Mouse (Mus musculus) heart, adult 2 months (tissue): ENCODE results near the gene Cby3. TPM values are rescaled to one million over a fixed set of nuclear protein-coding genes. Genes with fewer than 3 reads are reported as not detected.
"Not testable (repeated sequence)": the region's sequence is repeated elsewhere in the genome, so short reads cannot be mapped to it uniquely, and the experiment has no call there.

Experiments used
- DNase-seq, 2 experiments: peaks; one replicate each; pipeline ENCODE4 v3.0.0; 2021
- H3K27ac ChIP-seq: fragments of 200-600 bp; 2 replicates; pipeline ENCODE4 v1.8.1; 2022
- H3K27me3 ChIP-seq: fragments of 200-500 bp; 2 replicates; pipeline ENCODE4 v1.6.1; 2012; ENCODE audit warnings: mild to moderate bottlenecking, low read length, inconsistent platforms, mixed read lengths; ENCODE audit not compliant: control insufficient read depth, insufficient read depth
- H3K36me3 ChIP-seq: fragments of 200-500 bp; 2 replicates; pipeline ENCODE4 v1.6.1; 2012; ENCODE audit warnings: low read length, inconsistent platforms; ENCODE audit not compliant: control insufficient read depth, insufficient read depth
- H3K4me1 ChIP-seq: fragments of 200-500 bp; 2 replicates; pipeline ENCODE4 v1.6.1; 2011; ENCODE audit warnings: low read length; ENCODE audit not compliant: control insufficient read depth, insufficient read depth
- H3K4me3 ChIP-seq: fragments of 200-600 bp; 2 replicates; pipeline ENCODE4 v1.8.1; 2022
- H3K79me2 ChIP-seq: fragments of 200-500 bp; replicated peaks from 2 replicates; pipeline ENCODE4 v1.6.1; 2012; ENCODE audit warnings: mild to moderate bottlenecking, inconsistent platforms, low read length, moderate library complexity, mixed read lengths; ENCODE audit not compliant: control insufficient read depth, insufficient read depth
- H3K9ac ChIP-seq: fragments of 200-500 bp; 2 replicates; pipeline ENCODE4 v1.6.1; 2012; ENCODE audit warnings: low read depth, mild to moderate bottlenecking, control low read depth, inconsistent platforms, low read length, mixed read lengths
- CTCF ChIP-seq: fragments of 200-600 bp; IDR thresholded peaks from 2 replicates; pipeline ENCODE4 v1.8.1; 2022; ENCODE audit warnings: antibody characterized with exemption, mild to moderate bottlenecking, moderate library complexity
- EP300 ChIP-seq: fragments of 200-500 bp; IDR thresholded peaks from 2 replicates; pipeline ENCODE4 v1.6.1; 2011; ENCODE audit warnings: low read depth, low read length, control low read depth; ENCODE audit not compliant: insufficient read depth
- POLR2A ChIP-seq: fragments of 200-500 bp; IDR thresholded peaks from 2 replicates; pipeline ENCODE4 v1.6.1; 2011; ENCODE audit warnings: mild to moderate bottlenecking, low read depth, low read length, control low read depth; ENCODE audit not compliant: insufficient read depth
- WGBS: fragments of 180-500 bp; shearing (Covaris S2); methylation state at CpG from one replicate; pipeline ENCODE4 v1.1.7; 2018; 5-methylcytosine and 5-hydroxymethylcytosine counted together
- intact Hi-C: fragments of 180-260 bp; cut with DNase I; formaldehyde crosslinking; loops from one replicate; pipeline ENCODE4 v1.15.1; 2025
- polyA plus RNA-seq: library from polyadenylated mRNA; depleted of rRNA; stranded (reverse); fragments of >200 nt; gene quantifications from 2 replicates; pipeline ENCODE4 v1.2.3, GENCODE M21; 2012
- total RNA-seq, 2 experiments: library from RNA; stranded (reverse); gene quantifications; 2 replicates each; pipeline ENCODE4 v1.2.3; 2021

Gene Cby3
- total and polyA plus RNA-seq, 3 experiments: 0.29 TPM; not detected in 2

DNA sequence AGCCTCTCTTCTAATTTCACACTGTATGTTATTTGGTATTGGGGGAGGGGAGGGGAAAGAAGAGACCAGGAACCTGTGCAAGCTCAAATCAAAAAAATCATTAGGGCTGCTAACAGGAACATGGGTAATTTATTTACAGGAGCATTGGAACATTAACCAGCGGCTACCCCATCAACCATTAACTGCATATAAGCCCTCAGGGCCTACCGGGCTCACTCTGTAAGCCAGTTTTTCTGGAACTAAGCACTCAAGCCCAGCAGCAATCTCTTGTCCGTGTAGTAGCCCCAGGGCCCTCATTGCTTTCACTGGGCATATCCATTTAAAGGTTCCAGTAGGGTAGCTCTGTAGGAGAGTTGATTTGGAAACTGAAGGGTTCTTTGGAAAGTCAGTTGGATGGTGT lies 589 bp downstream of the Cby3 start:
- WGBS: 76% methylated on average over 3 of the region's 3 CpGs
- H3K4me1 ChIP-seq: no peaks in the 10 kb centered on the region
- H3K27me3 ChIP-seq: no peaks in the 10 kb centered on the region
- H3K79me2 ChIP-seq: no peaks in the 10 kb centered on the region
- no peak overlapping the region for H3K4me3 ChIP-seq
- DNase-seq: no peak
- H3K9ac ChIP-seq: no peak overlapping the region
- no peaks in the 10 kb centered on the region for H3K36me3 ChIP-seq
- intact Hi-C loops: no loop called here
- no peak for TF ChIP-seq CTCF
- no peak for TF ChIP-seq EP300
- no peak for TF ChIP-seq POLR2A
- no peak overlapping the region for H3K27ac ChIP-seq

DNA sequence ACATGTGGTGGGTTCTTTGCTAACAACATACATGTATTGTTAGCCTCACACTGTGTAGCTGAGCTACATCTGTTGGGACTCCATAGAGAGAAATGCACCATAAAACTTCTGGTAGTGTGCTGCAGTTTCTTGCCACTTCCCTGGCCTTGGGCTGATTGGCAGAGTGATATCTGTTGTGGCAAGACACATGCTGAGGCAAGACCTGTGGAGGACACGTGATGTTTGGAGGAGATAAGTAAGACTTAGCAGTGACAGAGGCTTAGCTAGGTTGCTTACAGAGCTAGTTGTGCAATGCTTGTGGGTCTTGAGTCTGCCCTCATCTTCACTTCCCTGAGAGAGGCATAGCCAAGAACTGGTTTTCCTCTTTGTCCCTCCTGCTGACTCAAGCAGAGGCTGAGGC lies 1.1 kb downstream of the Cby3 start:
- Histone ChIP-seq H3K79me2 (no peaks in the 10 kb centered on the region), H3K4me3 (no peak overlapping the region), H3K27ac (no peak overlapping the region), H3K36me3 (no peaks in the 10 kb centered on the region), H3K27me3 (no peaks in the 10 kb centered on the region), H3K9ac (no peak overlapping the region), H3K4me1 (no peaks in the 10 kb centered on the region)
- TF ChIP-seq POLR2A (no peak), CTCF (no peak), EP300 (no peak)
- intact Hi-C loops: no loop called here
- WGBS: 64% methylated on average over 1 of the region's 1 CpGs
- DNase-seq: no peak

DNA sequence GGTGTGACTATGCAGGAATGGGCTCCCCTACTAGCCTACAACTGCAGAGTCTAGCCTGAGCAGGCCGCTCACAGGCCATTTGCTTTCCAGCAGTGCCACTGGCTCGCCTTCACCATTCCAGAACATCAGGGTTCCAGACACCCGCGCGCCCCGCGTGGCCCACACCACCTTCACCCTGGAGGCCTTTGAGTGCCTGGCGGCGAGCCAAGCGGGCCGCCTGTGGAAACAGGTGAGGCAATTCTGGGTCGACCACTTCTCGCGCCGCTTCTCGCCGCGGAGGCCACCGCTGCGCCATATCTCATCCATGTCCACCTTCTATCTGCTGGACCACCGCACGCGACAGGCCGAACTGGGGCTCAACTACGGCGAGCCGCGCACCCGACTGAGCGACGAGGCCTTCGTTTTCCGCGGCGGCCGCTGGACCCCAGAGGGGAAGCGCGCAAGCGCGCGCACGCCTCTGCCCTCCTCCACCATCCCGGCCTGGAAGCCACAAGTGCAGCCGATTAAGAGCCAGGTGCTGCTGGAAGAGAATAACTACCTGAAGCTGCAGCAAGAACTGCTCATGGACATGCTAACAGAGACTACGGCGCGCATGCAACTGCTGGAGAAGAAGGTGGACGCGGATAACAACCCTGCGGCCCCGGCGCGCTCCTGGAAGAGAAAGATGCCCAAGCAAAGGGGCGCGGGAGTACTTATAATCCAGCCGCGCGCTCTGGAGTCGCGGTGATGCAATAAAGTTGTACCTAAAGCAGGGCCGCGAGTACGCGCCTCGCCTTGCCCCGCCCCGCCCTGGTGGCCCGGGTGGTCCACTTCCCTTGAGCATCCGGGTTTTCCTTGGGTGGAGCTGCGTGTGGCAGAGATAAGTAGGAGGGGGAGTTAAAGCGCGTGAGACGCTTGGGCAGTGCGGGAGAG lies 4.9 kb downstream of the Cby3 start:
- 4% methylated on average over 74 of the region's 74 CpGs for WGBS
- intact Hi-C loops: no loop called here

DNA sequence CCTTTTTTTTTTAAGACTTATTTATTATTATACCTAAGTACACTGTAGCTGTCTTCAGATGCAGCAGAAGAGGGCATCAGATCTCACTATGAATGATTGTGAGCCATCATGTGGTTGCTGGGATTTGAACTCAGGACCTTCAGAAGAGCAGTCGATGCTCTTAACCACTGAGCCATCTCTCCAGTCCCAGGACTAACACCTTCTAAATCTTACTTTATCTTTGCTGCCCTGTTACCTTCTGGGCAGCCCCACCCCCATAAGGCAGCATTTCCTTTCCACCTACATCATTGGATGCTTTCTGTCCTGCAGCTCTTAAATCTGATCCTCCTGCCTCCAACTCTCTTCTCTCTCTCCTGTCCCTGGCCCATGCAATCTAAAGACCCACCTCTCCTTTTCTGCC lies 7.0 kb downstream of the Cby3 start:
- not testable (repeated sequence) for H3K27me3 ChIP-seq, DNase-seq, H3K79me2 ChIP-seq, H3K4me1 ChIP-seq, H3K4me3 ChIP-seq, H3K9ac ChIP-seq, H3K36me3 ChIP-seq, H3K27ac ChIP-seq
- intact Hi-C loops: loop anchor here (5.0 to 10.0 kb wide), 4 partner anchors 34 to 376 kb away; partner anchors contain the start of gene Canx
- WGBS: 60% methylated on average over 1 of the region's 1 CpGs

More for the DNA sequence above, 4.9 kb downstream of the Cby3 start:
- H3K27me3 ChIP-seq: no peaks in the 10 kb centered on the region
- H3K4me1 ChIP-seq: no peaks in the 10 kb centered on the region
- H3K9ac ChIP-seq: peak overlapping the region; percentile 67
- H3K4me3 ChIP-seq: peak overlapping the region; percentile 54
- peak; percentile 45 to 48 for DNase-seq
- H3K36me3 ChIP-seq: no peaks in the 10 kb centered on the region
- no peak overlapping the region for H3K27ac ChIP-seq
- TF ChIP-seq EP300 (no peak), CTCF (no peak), POLR2A (no peak)
- no peaks in the 10 kb centered on the region for H3K79me2 ChIP-seq

DNA sequence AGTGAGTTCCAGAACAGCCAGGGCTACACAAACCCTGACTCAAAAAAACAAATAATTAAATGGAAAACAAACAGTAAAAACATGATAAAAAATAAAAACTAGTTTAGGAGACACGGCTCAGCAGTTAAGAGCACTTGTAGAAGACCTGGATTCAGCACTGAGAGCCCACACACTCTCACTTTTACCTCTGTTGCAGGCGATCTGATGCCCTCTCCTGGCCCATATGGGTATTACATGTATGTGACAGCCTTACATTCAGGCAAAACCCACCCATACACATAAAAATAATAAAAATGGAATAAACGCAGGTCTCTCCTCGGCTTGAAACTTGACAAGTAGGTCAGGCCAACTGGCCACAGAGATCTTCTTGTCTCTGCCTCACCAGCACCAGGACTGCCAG lies 10.3 kb downstream of the Cby3 start:
- Histone ChIP-seq H3K27ac (no peak overlapping the region), H3K9ac (no peak overlapping the region), H3K4me3 (no peak overlapping the region), H3K27me3 (no peaks in the 10 kb centered on the region), H3K79me2 (no peaks in the 10 kb centered on the region), H3K4me1 (no peaks in the 10 kb centered on the region), H3K36me3 (no peaks in the 10 kb centered on the region)
- WGBS: 4% methylated on average over 4 of the region's 4 CpGs
- intact Hi-C loops: loop anchor here (2.0 to 10.0 kb wide), 5 partner anchors 37 to 380 kb away; partner anchors contain the start of gene Canx
- peak; percentile 60 to 64 for DNase-seq
- peak; percentile 71; the same call in 1 of the 2 replicates for TF ChIP-seq EP300
- TF ChIP-seq POLR2A: no peak
- peak; percentile 96 for TF ChIP-seq CTCF

DNA sequence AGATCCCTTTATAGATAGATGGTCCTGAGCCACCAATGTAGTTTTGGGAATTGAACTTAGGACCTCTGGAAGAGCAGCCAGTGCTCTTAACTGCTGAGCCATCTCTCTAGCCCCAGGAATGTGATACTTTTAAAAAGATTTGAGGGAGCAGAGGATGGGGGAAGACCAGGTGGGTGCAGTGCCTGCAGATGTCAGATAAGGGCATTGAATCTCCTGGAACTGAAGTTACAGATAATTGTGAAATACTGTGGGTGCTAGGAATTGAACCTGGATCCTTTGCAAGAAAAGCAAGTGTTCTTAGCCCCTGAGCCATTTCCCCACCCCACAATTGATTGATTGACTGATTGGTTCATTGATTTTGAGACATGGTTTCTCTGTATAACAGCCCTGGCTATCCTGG lies 11.1 kb downstream of the Cby3 start:
- no peaks in the 10 kb centered on the region for H3K36me3 ChIP-seq
- H3K9ac ChIP-seq: no peak overlapping the region
- H3K4me1 ChIP-seq: no peaks in the 10 kb centered on the region
- no peak overlapping the region for H3K27ac ChIP-seq
- TF ChIP-seq CTCF: no peak
- TF ChIP-seq EP300: no peak
- TF ChIP-seq POLR2A: no peak
- H3K79me2 ChIP-seq: no peaks in the 10 kb centered on the region
- H3K4me3 ChIP-seq: no peak overlapping the region
- DNase-seq: peak in 1 of 2 experiments; percentile 4
- intact Hi-C loops: loop anchor here (2.0 to 10.0 kb wide), 3 partner anchors 129 to 381 kb away; no protein-coding TSS in a partner anchor
- no peaks in the 10 kb centered on the region for H3K27me3 ChIP-seq
